Mouse (Mus musculus) adrenal gland, postnatal 25 days (tissue): ENCODE results near the gene Spdye4c. TPM values are rescaled to one million over a fixed set of nuclear protein-coding genes. Genes with fewer than 3 reads are reported as not detected.

ENCODE experiments used
- DNase-seq: peaks from one replicate; pipeline ENCODE4 v3.0.0; 2021; ENCODE audit warnings: mixed read lengths
- total RNA-seq: library from RNA; stranded (reverse); gene quantifications from 2 replicates; pipeline ENCODE4 v1.2.3, GENCODE M21; 2021

Gene Spdye4c
- total RNA-seq, 1 experiment from 2014 or later: not detected

GRCm38 (mm10) chr2:128609286-128609685 lies 18.3 kb downstream of the Spdye4c start:
- no peak for DNase-seq

DNA sequence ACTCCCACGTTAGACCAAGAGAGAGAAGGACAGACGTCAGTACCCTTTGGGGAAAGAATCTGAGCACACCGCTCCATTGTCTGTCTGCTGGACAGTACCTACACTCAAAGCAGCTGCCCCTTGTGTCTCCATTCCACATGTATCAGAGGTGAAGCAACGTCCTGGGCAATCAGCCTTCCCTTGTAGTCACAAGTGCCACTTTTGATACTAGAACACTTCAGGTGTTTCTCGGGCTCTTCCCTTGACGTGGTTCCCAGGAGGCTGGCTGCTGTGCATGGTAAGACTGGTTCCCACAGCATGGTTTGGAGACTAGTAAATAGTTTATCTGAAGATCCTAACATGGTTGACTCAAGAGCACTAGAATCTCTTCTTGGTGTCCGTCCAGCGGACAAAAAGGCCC lies 20.2 kb downstream of the Spdye4c start:
- no peak for DNase-seq

- DNase-seq: peak; percentile 51
Measured at GRCm38 (mm10) chr2:128612275-128612674, 21.3 kb downstream of the Spdye4c start.

DNA sequence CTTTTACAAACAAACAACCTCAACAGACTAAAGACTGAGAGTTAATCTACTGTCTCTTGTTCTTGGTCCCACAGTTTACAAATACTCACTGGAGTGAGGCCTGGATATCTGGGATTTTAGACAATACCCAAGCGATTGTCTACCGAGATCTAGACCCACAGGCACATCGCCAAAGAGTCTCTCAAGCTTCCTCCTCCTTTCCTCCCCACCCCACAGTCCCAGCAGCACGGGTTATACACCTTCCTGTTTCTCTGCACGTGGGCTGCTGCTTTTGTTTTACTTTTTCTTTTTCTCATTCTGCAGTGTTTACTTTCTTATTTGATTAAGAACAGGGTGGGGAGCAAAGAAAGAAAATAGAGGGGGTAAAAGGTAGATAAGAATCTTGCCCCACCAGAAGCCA lies 22.4 kb downstream of the Spdye4c start:
- no peak for DNase-seq

DNA sequence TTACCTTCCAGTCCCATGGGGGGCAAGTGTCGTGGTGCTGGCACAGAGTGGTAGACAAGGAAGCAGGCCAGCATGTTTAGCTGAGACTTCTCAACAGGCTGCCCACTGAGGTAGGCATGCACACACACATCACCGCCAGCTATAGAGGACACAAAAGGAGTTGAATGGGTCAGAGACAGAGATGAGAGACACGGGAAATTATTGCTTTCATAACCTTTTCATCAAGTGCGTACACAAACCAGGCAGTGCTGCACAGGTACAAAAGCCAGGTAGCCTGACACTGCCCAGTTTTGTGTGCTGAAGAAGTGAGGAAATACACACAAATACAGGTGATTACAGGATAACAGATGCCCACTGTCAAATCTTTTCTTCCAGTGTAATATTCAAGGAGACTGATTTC lies 24.4 kb downstream of the Spdye4c start:
- no peak for DNase-seq

GRCm38 (mm10) chr2:128620578-128620977 lies 29.6 kb downstream of the Spdye4c start:
- DNase-seq: no peak

Other genes with a start within 250 kb of the Spdye4c start
- gene Anapc1, start 96.2 kb downstream of the Spdye4c start, total RNA-seq: 82.1 and 86.1 TPM in 2 replicates
- 6.6 and 9.9 TPM in 2 replicates for gene Mertk, start 107.7 kb downstream of the Spdye4c start, total RNA-seq
- gene Tmem87b, start 226.9 kb downstream of the Spdye4c start, total RNA-seq: 45.8 and 55.4 TPM in 2 replicates